Mouse (Mus musculus): ENCODE measurements around the gene Cemip. TPM values are rescaled to one million over a fixed set of nuclear protein-coding genes. Genes with fewer than 3 reads are reported as not detected.

The Cemip gene
- polyA plus RNA-seq, 1 experiment, result 0.65 TPM

DNA sequence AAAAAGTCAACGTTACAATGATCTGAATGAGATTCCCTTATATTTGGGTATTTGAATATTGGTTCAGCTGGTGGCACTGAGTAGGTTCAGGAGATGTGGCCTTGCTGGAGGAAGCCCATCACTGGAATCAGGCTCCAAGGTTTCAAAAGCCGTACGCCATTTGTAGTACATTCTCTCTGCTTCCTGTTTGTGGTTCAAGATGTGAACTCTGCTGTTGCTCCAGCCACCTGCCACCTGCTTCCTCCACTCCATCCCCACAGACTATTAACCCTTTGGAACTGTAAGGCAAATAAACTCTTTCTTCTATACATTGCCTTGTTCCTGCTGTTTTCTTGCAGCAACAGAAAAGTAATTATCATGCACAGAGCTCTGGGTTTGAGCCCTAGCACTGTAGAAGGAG, 174.4 kb downstream of the Cemip start:
- TF ChIP-seq CTCF (IDR thresholded peaks at IDR 0.05; ENCODE audit: insufficient read depth, low read length) (no peak), POLR2A (IDR thresholded peaks at IDR 0.05; ENCODE audit: borderline replicate concordance, extremely low read depth, low read depth, low read length) (no peak)
- H3K4me1 ChIP-seq (ENCODE audit: control insufficient read depth, insufficient read depth, low read length), result no peaks in the 10 kb centered on the region
- 58% methylated on average over 3 of the region's 3 CpGs for WGBS
- H3K4me3 ChIP-seq (replicated peaks; ENCODE audit: extremely low read depth, low read depth, low read length), result no peak overlapping the region
- DNase-seq, result no peak

DNA sequence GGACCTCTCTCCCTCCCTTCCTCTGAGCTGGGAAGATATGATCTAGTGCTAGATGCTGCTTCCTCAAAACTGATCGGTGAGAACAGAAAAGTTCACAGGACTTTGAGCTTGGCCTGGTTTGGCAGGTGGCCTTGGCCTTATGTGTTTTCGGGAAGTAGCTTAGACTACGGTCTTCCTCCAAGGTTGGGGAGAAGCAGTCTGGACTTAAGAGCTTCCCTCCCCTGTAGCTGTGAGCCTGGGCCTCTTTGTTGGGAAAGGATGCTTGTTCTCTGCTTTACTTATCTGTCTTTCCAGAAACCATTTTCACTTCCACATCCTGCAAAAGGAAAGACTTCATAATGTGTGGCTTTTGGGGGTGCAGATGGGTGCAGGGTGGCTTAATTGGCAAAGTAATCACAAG, 181.5 kb downstream of the Cemip start:
- DNase-seq, result no peak
- Histone ChIP-seq H3K4me3 (replicated peaks; ENCODE audit: extremely low read depth, low read depth, low read length) (no peak overlapping the region), H3K4me1 (ENCODE audit: control insufficient read depth, insufficient read depth, low read length) (no peaks in the 10 kb centered on the region)
- TF ChIP-seq CTCF (IDR thresholded peaks at IDR 0.05; ENCODE audit: insufficient read depth, low read length) (no peak), POLR2A (IDR thresholded peaks at IDR 0.05; ENCODE audit: borderline replicate concordance, extremely low read depth, low read depth, low read length) (no peak)
- 63% methylated on average over 3 of the region's 3 CpGs for WGBS

DNA sequence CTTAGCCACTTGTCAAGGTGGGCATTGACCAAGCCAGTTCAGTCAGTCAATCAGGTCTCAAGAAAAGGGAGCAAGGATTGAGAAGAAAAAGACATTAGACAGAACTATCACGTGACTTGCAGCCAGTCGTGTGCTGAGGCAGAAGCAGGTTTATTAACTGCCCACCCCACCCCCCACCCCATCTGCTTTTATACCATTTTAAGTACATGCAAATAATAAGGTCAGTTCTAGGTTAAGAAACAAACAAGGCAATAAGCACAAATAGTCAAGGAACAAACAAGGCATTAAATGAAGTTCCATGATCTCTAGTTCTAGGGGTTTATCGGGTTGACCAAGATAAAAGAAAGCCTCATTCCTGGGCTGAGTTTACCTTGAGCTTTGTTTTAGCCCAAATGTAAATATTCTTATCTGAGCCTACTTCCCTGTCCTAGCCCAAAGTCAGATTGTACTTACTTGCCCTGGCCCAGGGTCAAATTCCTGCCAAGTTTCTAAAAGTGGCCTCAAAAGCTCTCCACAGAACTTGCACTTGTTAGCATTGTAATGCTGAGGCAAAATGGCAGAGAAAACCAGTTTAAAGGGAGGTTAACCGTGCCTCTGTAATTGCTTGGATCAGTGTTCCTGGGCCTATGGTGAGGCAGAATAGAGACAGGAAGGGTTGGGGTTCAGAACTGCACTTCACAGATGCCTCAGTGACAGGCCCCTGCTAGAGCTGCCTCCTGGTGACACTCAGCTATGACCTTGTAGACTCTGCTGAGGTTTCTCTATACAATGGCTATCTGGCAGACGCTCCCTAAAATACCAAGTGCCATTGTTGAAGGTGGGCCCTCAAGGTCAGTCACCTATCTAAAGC, 183.8 kb downstream of the Cemip start:
- Histone ChIP-seq H3K4me3 (replicated peaks; ENCODE audit: extremely low read depth, low read depth, low read length) (no peak overlapping the region), H3K4me1 (ENCODE audit: control insufficient read depth, insufficient read depth, low read length) (no peaks in the 10 kb centered on the region)
- DNase-seq, result no peak
- 52% methylated on average over 5 of the region's 5 CpGs for WGBS
- no peak for TF ChIP-seq POLR2A (IDR thresholded peaks at IDR 0.05; ENCODE audit: borderline replicate concordance, extremely low read depth, low read depth, low read length)
- no peak for TF ChIP-seq CTCF (IDR thresholded peaks at IDR 0.05; ENCODE audit: insufficient read depth, low read length)

DNA sequence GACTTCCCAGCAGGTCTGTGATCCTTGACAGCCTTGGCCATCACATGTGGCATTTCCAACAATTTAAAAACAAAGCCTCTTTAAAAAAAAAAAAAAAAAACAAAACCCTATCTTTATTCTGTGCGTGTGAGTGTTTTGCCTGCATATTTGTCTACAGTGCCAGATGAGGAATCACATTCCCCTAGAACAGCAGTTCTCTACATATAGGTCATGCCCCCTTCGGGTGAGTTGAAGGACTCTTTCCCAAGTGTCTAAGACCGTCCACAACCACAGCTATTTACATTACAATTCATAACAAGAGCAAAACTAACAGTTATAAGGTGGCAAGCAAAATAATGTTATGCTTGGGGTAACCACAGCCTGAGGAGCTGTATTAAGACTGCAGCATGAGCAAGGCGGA, 184.9 kb downstream of the Cemip start:
- DNase-seq, result no peak
- no peak for TF ChIP-seq POLR2A (IDR thresholded peaks at IDR 0.05; ENCODE audit: borderline replicate concordance, extremely low read depth, low read depth, low read length)
- no peak for TF ChIP-seq CTCF (IDR thresholded peaks at IDR 0.05; ENCODE audit: insufficient read depth, low read length)
- H3K4me1 ChIP-seq (ENCODE audit: control insufficient read depth, insufficient read depth, low read length), result no peaks in the 10 kb centered on the region
- WGBS, result 55% methylated on average over 4 of the region's 4 CpGs
- no peak overlapping the region for H3K4me3 ChIP-seq (replicated peaks; ENCODE audit: extremely low read depth, low read depth, low read length)

DNA sequence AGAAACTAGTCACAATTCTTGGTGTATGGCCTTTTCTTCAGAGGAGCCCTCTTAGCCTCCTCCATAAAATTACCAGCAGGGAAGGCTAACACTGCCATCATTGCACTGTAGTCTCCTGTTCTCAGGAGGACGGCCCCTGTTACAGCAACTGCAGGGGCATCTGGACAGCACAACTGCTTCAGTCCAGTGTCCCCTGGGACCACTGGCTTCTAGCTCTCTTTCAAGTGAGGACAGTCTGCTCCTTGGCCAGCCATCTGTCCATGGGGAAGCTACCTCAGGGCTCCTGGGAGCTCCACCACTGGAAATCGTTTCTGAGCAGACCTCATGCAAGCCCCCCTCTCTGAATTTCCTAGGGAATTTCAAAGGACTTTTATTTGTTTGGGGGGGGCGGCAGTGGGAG, 185.8 kb downstream of the Cemip start:
- no peak overlapping the region for H3K4me3 ChIP-seq (replicated peaks; ENCODE audit: extremely low read depth, low read depth, low read length)
- H3K4me1 ChIP-seq (ENCODE audit: control insufficient read depth, insufficient read depth, low read length), result no peaks in the 10 kb centered on the region
- WGBS, result 81% methylated on average over 3 of the region's 3 CpGs
- TF ChIP-seq POLR2A (IDR thresholded peaks at IDR 0.05; ENCODE audit: borderline replicate concordance, extremely low read depth, low read depth, low read length) (no peak), CTCF (IDR thresholded peaks at IDR 0.05; ENCODE audit: insufficient read depth, low read length) (no peak)
- no peak for DNase-seq

DNA sequence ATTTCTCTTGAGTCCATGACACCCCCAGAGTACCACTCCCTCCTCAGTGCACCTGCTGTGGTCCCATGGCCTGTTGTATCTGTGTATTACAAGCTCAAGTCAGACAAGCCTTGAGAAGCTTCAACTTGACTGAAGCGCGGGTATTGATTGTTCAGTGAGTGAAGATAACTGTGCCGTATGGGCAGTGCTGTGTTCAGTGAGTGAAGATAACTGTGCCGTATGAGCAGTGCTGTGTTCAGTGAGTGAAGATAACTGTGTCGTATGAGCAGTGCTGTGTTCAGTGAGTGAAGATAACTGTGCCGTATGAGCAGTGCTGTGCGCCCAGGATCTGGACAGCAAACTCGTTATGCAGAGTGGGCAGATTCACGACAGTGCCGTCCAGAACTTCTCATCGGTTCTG, 188.0 kb downstream of the Cemip start:
- Histone ChIP-seq H3K4me3 (replicated peaks; ENCODE audit: extremely low read depth, low read depth, low read length) (no peak overlapping the region), H3K4me1 (ENCODE audit: control insufficient read depth, insufficient read depth, low read length) (no peaks in the 10 kb centered on the region)
- no peak for DNase-seq
- WGBS, result 93% methylated on average over 11 of the region's 11 CpGs
- TF ChIP-seq POLR2A (IDR thresholded peaks at IDR 0.05; ENCODE audit: borderline replicate concordance, extremely low read depth, low read depth, low read length), result no peak
- TF ChIP-seq CTCF (IDR thresholded peaks at IDR 0.05; ENCODE audit: insufficient read depth, low read length), result no peak

DNA sequence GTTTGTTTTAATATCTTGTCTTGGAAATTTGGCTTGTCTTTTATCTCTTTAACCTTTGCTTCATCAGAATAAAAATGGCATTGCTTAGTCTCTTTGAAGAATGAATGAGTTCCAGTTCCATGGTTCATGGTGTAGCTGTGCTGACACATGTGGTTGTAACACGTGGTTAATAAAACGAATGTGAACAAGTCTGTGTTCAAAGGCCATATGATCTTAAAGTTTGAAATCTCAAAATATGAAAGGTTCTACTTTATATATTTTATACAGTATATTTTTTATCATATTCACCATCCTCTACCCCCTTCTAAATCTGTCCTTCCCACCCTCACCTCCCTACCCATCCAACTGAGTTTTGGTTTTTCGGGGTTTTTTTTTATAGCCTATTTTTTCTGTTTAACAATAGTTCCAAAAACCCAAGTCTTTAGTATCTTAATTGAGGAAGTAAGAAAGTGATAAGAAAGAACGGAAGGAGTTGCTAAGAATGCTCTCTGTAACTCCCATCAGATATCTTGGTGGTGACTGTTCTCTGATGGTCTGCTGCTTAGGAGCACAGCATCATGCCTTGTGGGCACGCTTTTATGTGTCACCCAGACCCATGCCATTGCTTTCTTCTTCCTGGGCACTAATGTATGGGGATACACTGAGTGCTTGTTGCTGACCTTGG, 190.1 kb downstream of the Cemip start:
- H3K4me3 ChIP-seq (replicated peaks; ENCODE audit: extremely low read depth, low read depth, low read length), result no peak overlapping the region
- H3K4me1 ChIP-seq (ENCODE audit: control insufficient read depth, insufficient read depth, low read length), result peaks cover 2% of the 10 kb centered on the region; the same call in 1 of the 2 replicates
- 84% methylated on average over 5 of the region's 5 CpGs for WGBS
- TF ChIP-seq CTCF (IDR thresholded peaks at IDR 0.05; ENCODE audit: insufficient read depth, low read length) (no peak), POLR2A (IDR thresholded peaks at IDR 0.05; ENCODE audit: borderline replicate concordance, extremely low read depth, low read depth, low read length) (no peak)
- no peak for DNase-seq

DNA sequence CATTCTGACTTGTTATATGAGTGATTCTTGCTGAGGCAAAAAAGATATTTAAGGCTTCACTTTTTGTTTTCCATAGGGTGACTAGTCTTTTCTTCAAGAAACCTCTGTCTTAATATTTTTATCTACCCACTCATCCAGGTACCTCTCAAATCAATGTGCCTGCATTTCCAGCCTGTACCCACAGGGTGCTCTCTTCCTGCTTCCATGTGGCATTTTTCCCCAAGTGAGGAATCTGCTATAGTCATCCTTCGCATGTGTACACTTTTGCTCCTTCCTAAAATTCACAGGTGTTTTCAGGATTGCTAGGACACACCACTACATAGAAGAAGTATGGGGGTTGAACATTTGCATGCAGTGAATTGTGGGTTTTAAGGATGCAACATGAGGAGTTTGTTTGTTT, 192.0 kb downstream of the Cemip start:
- peaks cover 2% of the 10 kb centered on the region; the same call in 1 of the 2 replicates for H3K4me1 ChIP-seq (ENCODE audit: control insufficient read depth, insufficient read depth, low read length)
- no peak overlapping the region for H3K4me3 ChIP-seq (replicated peaks; ENCODE audit: extremely low read depth, low read depth, low read length)
- 91% methylated on average over 1 of the region's 1 CpGs for WGBS
- TF ChIP-seq CTCF (IDR thresholded peaks at IDR 0.05; ENCODE audit: insufficient read depth, low read length) (no peak), POLR2A (IDR thresholded peaks at IDR 0.05; ENCODE audit: borderline replicate concordance, extremely low read depth, low read depth, low read length) (no peak)
- DNase-seq, result no peak

DNA sequence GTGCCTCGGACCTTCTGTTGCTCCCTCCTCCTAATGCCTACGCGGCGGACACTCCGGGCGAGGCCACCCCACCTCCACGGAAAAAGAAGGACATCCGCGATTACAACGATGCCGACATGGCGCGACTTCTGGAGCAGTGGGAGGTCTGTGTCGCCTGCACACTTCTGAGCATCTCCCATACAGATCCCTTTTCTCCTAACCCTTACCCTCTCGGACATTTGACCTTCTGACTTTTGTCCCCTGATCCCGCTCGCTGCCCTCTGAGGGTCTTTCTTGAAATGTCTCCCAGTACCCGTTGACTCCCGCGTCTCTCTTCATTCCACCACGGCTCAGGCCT, 194.0 kb downstream of the Cemip start:
- DNase-seq, result no peak
- WGBS, result under 1% methylated on average over 21 of the region's 21 CpGs
- Histone ChIP-seq H3K4me1 (ENCODE audit: control insufficient read depth, insufficient read depth, low read length) (peaks cover 2% of the 10 kb centered on the region; the same call in 1 of the 2 replicates), H3K4me3 (replicated peaks; ENCODE audit: extremely low read depth, low read depth, low read length) (peak overlapping the region; percentile 89)
- no peak for TF ChIP-seq POLR2A (IDR thresholded peaks at IDR 0.05; ENCODE audit: borderline replicate concordance, extremely low read depth, low read depth, low read length)
- TF ChIP-seq CTCF (IDR thresholded peaks at IDR 0.05; ENCODE audit: insufficient read depth, low read length), result no peak

Measured in lung, adult 2 months (tissue).